8 mouse cellular contexts compared by ENCODE assay signal in genomic region chr1:135283287-135283825, GRCm38 (mm10). TPM values are rescaled to one million over a fixed set of nuclear protein-coding genes. Genes with fewer than 3 reads are reported as not detected.
DNase-seq lines count a peak whose midpoint lies in the region; ATAC-seq and TF ChIP-seq lines count a peak whose summit lies in the region.

No protein-coding gene starts in this region.

- H3K9me3 ChIP-seq in hindbrain, embryonic 11.5 days (ENCODE audit: control insufficient read depth, low read length), result no peaks in the 10 kb centered on the region

- under 1% methylated on average over 44 of the region's 48 CpGs for WGBS in hindbrain, embryonic 11.5 days
- WGBS in liver, adult 2 months, result under 1% methylated on average over 47 of the region's 48 CpGs

- H3K4me2 ChIP-seq in hindbrain, embryonic 11.5 days (replicated peaks; ENCODE audit: low read depth, low read length), result peak overlapping the region; percentile 85

- peak; percentile 20 for DNase-seq in layer of hippocampus, adult 9-10 months (ENCODE audit: low spot score)
- no peak for DNase-seq in layer of hippocampus, postnatal 36 days
- DNase-seq in NIH3T3 (ENCODE audit: low read depth), result peak; percentile 51
- DNase-seq in hindbrain, embryonic 11.5 days (ENCODE audit: low spot score), result peak; percentile 77
- peak; percentile 43 for DNase-seq in liver, adult 2 months (ENCODE audit: extremely low read depth, low read depth, low spot score)
- peak; percentile 55 for DNase-seq in naive thymus-derived CD4-positive, alpha-beta T cell, adult 2 months (ENCODE audit: low read depth)
- no peak for DNase-seq in cerebellum, adult 8-10 months

- H3K27me3 ChIP-seq in hindbrain, embryonic 11.5 days (ENCODE audit: control insufficient read depth, insufficient read depth, low read length), result no peaks in the 10 kb centered on the region
- H3K27me3 ChIP-seq in liver, adult 2 months (ENCODE audit: control insufficient read depth, insufficient read depth, low read length), result no peaks in the 10 kb centered on the region

- no peak for TF ChIP-seq CTCF in liver, adult 2 months (IDR thresholded peaks at IDR 0.05; ENCODE audit: low read depth, low read length)

- ATAC-seq in erythroid progenitor cell, adult 5-6 weeks (replicated peaks; ENCODE audit: low FRiP score, poor library complexity, severe bottlenecking), result peak; percentile 44; the same call in 1 of the 2 replicates
- peak; percentile 84 for ATAC-seq in hindbrain, embryonic 11.5 days (ENCODE audit: low FRiP score)

- H3K4me3 ChIP-seq in hindbrain, embryonic 11.5 days (ENCODE audit: low read depth, low read length), result peak overlapping the region; percentile 81
- H3K4me3 ChIP-seq in liver, adult 2 months (ENCODE audit: insufficient read depth, low read depth, low read length), result peak overlapping the region; percentile 84

- no peaks in the 10 kb centered on the region; the same call in 1 of the 2 replicates for H3K79me2 ChIP-seq in liver, adult 2 months (ENCODE audit: control insufficient read depth, insufficient read depth, low read length)

- H3K9ac ChIP-seq in hindbrain, embryonic 11.5 days (ENCODE audit: low read depth, low read length), result peak overlapping the region; percentile 95
- peak overlapping the region; percentile 94 for H3K9ac ChIP-seq in liver, adult 2 months (ENCODE audit: low read depth, low read length)

- no peaks in the 10 kb centered on the region; the same call in 1 of the 2 replicates for H3K4me1 ChIP-seq in hindbrain, embryonic 11.5 days (replicated peaks; ENCODE audit: control insufficient read depth, insufficient read depth, low read length)
- H3K4me1 ChIP-seq in liver, adult 2 months (ENCODE audit: control insufficient read depth, insufficient read depth, low read length), result peaks cover 12% of the 10 kb centered on the region

- peak overlapping the region; percentile 82 for H3K27ac ChIP-seq in hindbrain, embryonic 11.5 days (ENCODE audit: low read depth, low read length)
- H3K27ac ChIP-seq in liver, adult 2 months (replicated peaks; ENCODE audit: insufficient read depth, low read depth, low read length), result peak overlapping the region; percentile 88

- no peak for TF ChIP-seq POLR2A in liver, adult 2 months (IDR thresholded peaks at IDR 0.05; ENCODE audit: extremely low read depth, insufficient read depth, low read length)

- no peaks in the 10 kb centered on the region for H3K36me3 ChIP-seq in hindbrain, embryonic 11.5 days (ENCODE audit: control insufficient read depth, insufficient read depth, low read length)
- H3K36me3 ChIP-seq in liver, adult 2 months (ENCODE audit: control insufficient read depth, insufficient read depth, low read length), result peaks cover 11% of the 10 kb centered on the region

RNA-seq across cellular contexts. Expression of gene Rnpep, which starts 0.5 kb away (rescaled TPM):
- 10 to 100 TPM; 54.0 to 65.4 TPM for total RNA-seq in layer of hippocampus, postnatal 36 days (2021)
- 15.5 and 15.9 TPM in 2 replicates for total RNA-seq in erythroid progenitor cell, adult 5-6 weeks (2015; ENCODE audit: low replicate concordance)
- total RNA-seq in erythroid progenitor cell, adult 5-6 weeks (2017; ENCODE audit: low replicate concordance), result 11.9 and 14.6 TPM in 2 replicates
- polyA plus RNA-seq in hindbrain, embryonic 11.5 days (2014; fragmentation: Nextera tagmentation; extraction: Ambion mirVana), result 96.8 and 104 TPM in 2 replicates
- 18.7 and 20.2 TPM in 2 replicates for total RNA-seq in liver, adult 2 months (2014; rRNA removed)
- 16.0 and 22.0 TPM in 2 replicates for polyA plus RNA-seq in liver, adult 2 months (2012; rRNA removed)

RNA-seq across cellular contexts. Expression of gene Elf3, which starts 25.0 kb away (rescaled TPM):
- not detected for total RNA-seq in layer of hippocampus, postnatal 36 days (2021)
- total RNA-seq in erythroid progenitor cell, adult 5-6 weeks (2015; ENCODE audit: low replicate concordance), result not detected in 2 replicates
- total RNA-seq in erythroid progenitor cell, adult 5-6 weeks (2017; ENCODE audit: low replicate concordance), result not detected in 2 replicates
- 0.73 and 2.0 TPM in 2 replicates for polyA plus RNA-seq in hindbrain, embryonic 11.5 days (2014; fragmentation: Nextera tagmentation; extraction: Ambion mirVana)
- 0.13 and 0.18 TPM in 2 replicates for total RNA-seq in liver, adult 2 months (2014; rRNA removed)
- polyA plus RNA-seq in liver, adult 2 months (2012; rRNA removed), result 0.41 and 0.64 TPM in 2 replicates

RNA-seq across cellular contexts. Expression of gene Timm17a, which starts 30.2 kb away (rescaled TPM):
- 100 to 1,000 TPM; 162 to 176 TPM for total RNA-seq in layer of hippocampus, postnatal 36 days (2021)
- 9.7 and 11.3 TPM in 2 replicates for total RNA-seq in erythroid progenitor cell, adult 5-6 weeks (2015; ENCODE audit: low replicate concordance)
- total RNA-seq in erythroid progenitor cell, adult 5-6 weeks (2017; ENCODE audit: low replicate concordance), result 1.7 and 14.2 TPM in 2 replicates
- polyA plus RNA-seq in hindbrain, embryonic 11.5 days (2014; fragmentation: Nextera tagmentation; extraction: Ambion mirVana), result 169 and 175 TPM in 2 replicates
- 17.9 and 22.0 TPM in 2 replicates for total RNA-seq in liver, adult 2 months (2014; rRNA removed)
- 27.9 and 34.3 TPM in 2 replicates for polyA plus RNA-seq in liver, adult 2 months (2012; rRNA removed)

RNA-seq across cellular contexts. Expression of gene Lmod1, which starts 41.3 kb away (rescaled TPM):
- total RNA-seq in layer of hippocampus, postnatal 36 days (2021), result under 1 TPM; 0.70 to 0.91 TPM
- total RNA-seq in erythroid progenitor cell, adult 5-6 weeks (2015; ENCODE audit: low replicate concordance), result not detected in 2 replicates
- not detected in 2 replicates for total RNA-seq in erythroid progenitor cell, adult 5-6 weeks (2017; ENCODE audit: low replicate concordance)
- 0.32 and 0.45 TPM in 2 replicates for polyA plus RNA-seq in hindbrain, embryonic 11.5 days (2014; fragmentation: Nextera tagmentation; extraction: Ambion mirVana)
- 0.09 and 0.13 TPM in 2 replicates for total RNA-seq in liver, adult 2 months (2014; rRNA removed)
- polyA plus RNA-seq in liver, adult 2 months (2012; rRNA removed), result 0.16 and 0.17 TPM in 2 replicates

Comparison
In these comparisons a context has a peak if more than half of its experiments do, and no peak if none do; other contexts are left out.
1. DNase-seq: peak in layer of hippocampus, adult 9-10 months (single experiment), NIH3T3 (single experiment), hindbrain, embryonic 11.5 days (single experiment), liver, adult 2 months (single experiment) and naive thymus-derived CD4-positive, alpha-beta T cell, adult 2 months (single experiment); none in layer of hippocampus, postnatal 36 days (0 of 2) and cerebellum, adult 8-10 months (single experiment).